Mouse (Mus musculus): ENCODE data around the gene Dio1. TPM values are rescaled to one million over a fixed set of nuclear protein-coding genes. Genes with fewer than 3 reads are reported as not detected.

The Dio1 gene
- total and polyA plus RNA-seq, 3 experiments, result 0.13 TPM; not detected in 2

DNA sequence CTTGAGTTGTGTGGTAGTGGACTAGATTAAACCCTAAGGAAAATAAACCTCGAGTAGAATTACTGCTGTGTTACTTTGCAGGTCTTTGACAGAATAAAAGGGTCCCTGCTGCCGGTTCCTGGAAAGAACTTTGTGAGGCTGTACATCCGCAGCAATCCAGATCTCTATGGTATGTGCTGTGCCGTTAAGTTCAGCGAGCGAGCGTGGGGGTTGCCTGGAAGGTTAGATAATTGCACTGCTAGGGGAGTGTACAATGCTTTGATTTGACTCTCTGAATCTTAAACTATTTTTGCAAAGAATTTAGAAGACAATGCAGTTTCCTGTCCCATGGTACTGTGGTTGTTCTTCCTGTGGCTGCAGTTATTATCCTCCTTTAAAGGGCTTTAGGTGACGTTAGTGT is 29.4 kb upstream of the Dio1 start:
- Histone ChIP-seq H3K79me2 (ENCODE audit: control insufficient read depth, insufficient read depth, low read length, poor library complexity) (no peaks in the 10 kb centered on the region), H3K4me3 (ENCODE audit: control insufficient read depth in 1 of 2, insufficient read depth in 1 of 2, low read depth in 2 of 2, low read length in 2 of 2) (no peak overlapping the region), H3K9me3 (replicated peaks; ENCODE audit: insufficient read depth, low read length) (no peaks in the 10 kb centered on the region), H3K27me3 (ENCODE audit: control insufficient read depth in 1 of 2, insufficient read depth in 2 of 2, low read length in 2 of 2) (no peaks in the 10 kb centered on the region), H3K36me3 (ENCODE audit: control insufficient read depth in 1 of 2, insufficient read depth in 2 of 2, low read length in 2 of 2) (no peaks in the 10 kb centered on the region), H3K4me1 (ENCODE audit: control insufficient read depth in 1 of 2, insufficient read depth in 2 of 2, low read length in 2 of 2) (no peaks in the 10 kb centered on the region), H3K27ac (ENCODE audit: control insufficient read depth, low read depth, low read length) (no peak overlapping the region), H3K9ac (ENCODE audit: control insufficient read depth, low read depth, low read length, poor library complexity, severe bottlenecking) (no peak overlapping the region)
- no peak for DNase-seq (ENCODE audit: low read depth, low spot score)
- TF ChIP-seq USF2 (IDR thresholded peaks at IDR 0.05; ENCODE audit: borderline replicate concordance in 1 of 2, insufficient read depth in 1 of 2, low read depth in 1 of 2, low read length in 2 of 2) (no peak), NRF1 (IDR thresholded peaks at IDR 0.05; ENCODE audit: insufficient read depth, low read depth, low read length, poor library complexity, severe bottlenecking) (no peak), POLR2A (IDR thresholded peaks at IDR 0.05; ENCODE audit: control insufficient read depth in 1 of 2, insufficient read depth in 1 of 2, low read depth in 1 of 2, low read length in 2 of 2, poor library complexity in 1 of 2) (no peak), ETS1 (IDR thresholded peaks at IDR 0.05; ENCODE audit: low read depth, low read length) (no peak), BHLHE40 (IDR thresholded peaks at IDR 0.05; ENCODE audit: borderline replicate concordance, low read depth, low read length) (no peak), POLR2AphosphoS2 (IDR thresholded peaks at IDR 0.05; ENCODE audit: low read length) (no peak), RAD21 (IDR thresholded peaks at IDR 0.05; ENCODE audit: low read depth, low read length) (no peak), TBP (IDR thresholded peaks at IDR 0.05; ENCODE audit: low read depth, low read length) (no peak), GABPA (IDR thresholded peaks at IDR 0.05; ENCODE audit: low read depth, low read length) (no peak), CHD1 (IDR thresholded peaks at IDR 0.05; ENCODE audit: low read depth, low read length) (no peak), MYB (IDR thresholded peaks at IDR 0.05; ENCODE audit: low read depth, low read length) (no peak), TCF12 (IDR thresholded peaks at IDR 0.05; ENCODE audit: low read depth, low read length) (no peak)

DNA sequence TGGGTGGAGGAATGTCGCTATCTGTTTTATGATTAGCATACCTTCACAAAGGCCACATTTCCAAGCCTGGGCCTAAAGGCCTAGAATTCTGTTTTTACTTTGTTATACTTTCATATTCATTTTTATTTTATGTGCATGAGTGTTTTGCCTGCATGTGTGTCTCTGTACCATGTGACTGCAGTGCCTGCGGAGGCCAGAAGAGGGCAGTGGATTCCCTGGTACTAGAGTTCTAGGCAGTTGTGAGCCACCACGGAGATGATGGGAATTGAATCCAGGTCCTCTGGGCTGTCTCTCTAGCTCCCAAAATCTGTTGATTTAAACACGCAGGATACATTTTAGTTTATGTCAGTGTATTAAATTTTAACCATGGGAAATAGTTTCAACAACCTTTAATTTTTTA is 26.5 kb upstream of the Dio1 start:
- no peaks in the 10 kb centered on the region; a peak in 1 of 4 replicates for H3K36me3 ChIP-seq (ENCODE audit: control insufficient read depth in 1 of 2, insufficient read depth in 2 of 2, low read length in 2 of 2)
- TF ChIP-seq CTCF (IDR thresholded peaks at IDR 0.05 in 2 of 3, conservative IDR thresholded peaks at IDR 0.05 in 1 of 3; ENCODE audit: control insufficient read depth in 1 of 3, insufficient read depth in 1 of 3, low read depth in 2 of 3, low read length in 3 of 3, poor library complexity in 1 of 3, severe bottlenecking in 1 of 3) (peak; percentile 40 to 56 (median 45)), USF1 (IDR thresholded peaks at IDR 0.05; ENCODE audit: low read depth, low read length) (peak; percentile 77), ZMIZ1 (IDR thresholded peaks at IDR 0.05; ENCODE audit: low read depth, low read length) (no peak)
- peak; percentile 53 for DNase-seq (ENCODE audit: low read depth, low spot score)

DNA sequence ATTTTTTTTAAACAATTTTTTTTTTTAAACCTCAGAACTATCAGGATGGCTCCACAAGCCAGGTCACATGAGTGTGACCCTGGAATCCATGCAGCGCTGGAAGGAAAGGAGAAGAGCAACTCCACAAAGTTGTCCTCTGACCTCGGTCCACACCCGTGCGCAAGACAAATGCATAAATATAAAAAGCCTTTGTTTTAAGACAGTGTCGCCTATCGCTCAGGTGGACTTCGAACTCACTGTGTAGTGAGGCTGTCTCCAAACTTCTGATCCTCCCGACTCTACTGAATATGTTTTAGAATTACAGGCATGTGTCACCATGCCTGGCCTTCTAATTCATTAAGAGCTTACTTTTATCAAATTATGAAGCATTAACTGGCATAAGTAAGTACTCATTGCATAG is 21.6 kb upstream of the Dio1 start:
- no peak for DNase-seq (ENCODE audit: low read depth, low spot score)
- Histone ChIP-seq H3K4me3 (ENCODE audit: control insufficient read depth in 1 of 2, insufficient read depth in 1 of 2, low read depth in 2 of 2, low read length in 2 of 2) (no peak overlapping the region), H3K79me2 (ENCODE audit: control insufficient read depth, insufficient read depth, low read length, poor library complexity) (no peaks in the 10 kb centered on the region), H3K4me1 (ENCODE audit: control insufficient read depth in 1 of 2, insufficient read depth in 2 of 2, low read length in 2 of 2) (no peaks in the 10 kb centered on the region; a peak in 1 of 4 replicates), H3K27me3 (ENCODE audit: control insufficient read depth in 1 of 2, insufficient read depth in 2 of 2, low read length in 2 of 2) (no peaks in the 10 kb centered on the region), H3K9ac (ENCODE audit: control insufficient read depth, low read depth, low read length, poor library complexity, severe bottlenecking) (no peak overlapping the region), H3K27ac (ENCODE audit: control insufficient read depth, low read depth, low read length) (no peak overlapping the region), H3K9me3 (replicated peaks; ENCODE audit: insufficient read depth, low read length) (no peaks in the 10 kb centered on the region), H3K36me3 (ENCODE audit: control insufficient read depth in 1 of 2, insufficient read depth in 2 of 2, low read length in 2 of 2) (no peaks in the 10 kb centered on the region; a peak in 1 of 4 replicates)
- TF ChIP-seq ETS1 (IDR thresholded peaks at IDR 0.05; ENCODE audit: low read depth, low read length) (no peak), POLR2AphosphoS2 (IDR thresholded peaks at IDR 0.05; ENCODE audit: low read length) (no peak), POLR2AphosphoS5 (IDR thresholded peaks at IDR 0.05; ENCODE audit: borderline replicate concordance, low read depth, low read length) (no peak), GABPA (IDR thresholded peaks at IDR 0.05; ENCODE audit: low read depth, low read length) (no peak), JUND (IDR thresholded peaks at IDR 0.05; ENCODE audit: low read depth, low read length) (no peak), CHD1 (IDR thresholded peaks at IDR 0.05; ENCODE audit: low read depth, low read length) (no peak), HCFC1 (IDR thresholded peaks at IDR 0.05; ENCODE audit: low read depth, low read length) (no peak), RCOR1 (IDR thresholded peaks at IDR 0.05; ENCODE audit: low read depth, low read length) (no peak), GATA1 (IDR thresholded peaks at IDR 0.05; ENCODE audit: low read depth, low read length) (no peak), RAD21 (IDR thresholded peaks at IDR 0.05; ENCODE audit: low read depth, low read length) (no peak), MAFK (IDR thresholded peaks at IDR 0.05; ENCODE audit: borderline replicate concordance, low read depth, low read length) (no peak), MYB (IDR thresholded peaks at IDR 0.05; ENCODE audit: low read depth, low read length) (no peak)

More for the DNA sequence above, 26.5 kb upstream of the Dio1 start:
- Histone ChIP-seq H3K79me2 (ENCODE audit: control insufficient read depth, insufficient read depth, low read length, poor library complexity) (no peaks in the 10 kb centered on the region), H3K9ac (ENCODE audit: control insufficient read depth, low read depth, low read length, poor library complexity, severe bottlenecking) (no peak overlapping the region), H3K4me1 (ENCODE audit: control insufficient read depth in 1 of 2, insufficient read depth in 2 of 2, low read length in 2 of 2) (no peaks in the 10 kb centered on the region), H3K27me3 (ENCODE audit: control insufficient read depth in 1 of 2, insufficient read depth in 2 of 2, low read length in 2 of 2) (no peaks in the 10 kb centered on the region), H3K27ac (ENCODE audit: control insufficient read depth, low read depth, low read length) (no peak overlapping the region), H3K9me3 (replicated peaks; ENCODE audit: insufficient read depth, low read length) (no peaks in the 10 kb centered on the region), H3K4me3 (ENCODE audit: control insufficient read depth in 1 of 2, insufficient read depth in 1 of 2, low read depth in 2 of 2, low read length in 2 of 2) (no peak overlapping the region)

All from MEL (cell line).